Mouse (Mus musculus): ENCODE measurements around the gene Abcc9. TPM values are rescaled to one million over a fixed set of nuclear protein-coding genes. Genes with fewer than 3 reads are reported as not detected.
"Not testable (repeated sequence)": the region's sequence is repeated elsewhere in the genome, so short reads cannot be mapped to it uniquely, and the experiment has no call there.

Abcc9 gene
- total RNA-seq, 1 experiment from 2014 or later, result not detected

DNA sequence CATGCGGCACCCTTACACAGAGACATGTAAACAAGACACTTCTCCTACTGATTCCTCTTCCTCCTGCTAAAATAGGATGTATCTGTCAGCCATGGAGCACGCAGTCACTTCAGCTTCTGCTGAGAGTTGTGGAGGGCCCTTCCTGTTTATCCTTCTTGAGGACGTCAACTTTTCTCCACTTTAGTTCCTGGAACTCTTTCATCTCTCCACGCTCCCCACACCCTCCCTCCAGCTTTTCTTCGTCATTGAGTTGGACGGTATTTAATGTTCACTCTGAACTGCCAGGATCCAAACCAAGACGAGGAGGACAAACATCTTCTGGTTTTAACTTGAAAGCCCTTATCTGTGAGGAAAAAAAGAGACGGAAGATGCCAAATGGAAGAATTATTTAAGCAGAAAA lies 12.9 kb upstream of the Abcc9 start:
- ATAC-seq (replicated peaks in 1 of 2; ENCODE audit: insufficient read depth in 1 of 2, low FRiP score in 2 of 2, low TSS enrichment in 1 of 2, low read depth in 1 of 2, poor library complexity in 2 of 2, severe bottlenecking in 2 of 2), result no peak

DNA sequence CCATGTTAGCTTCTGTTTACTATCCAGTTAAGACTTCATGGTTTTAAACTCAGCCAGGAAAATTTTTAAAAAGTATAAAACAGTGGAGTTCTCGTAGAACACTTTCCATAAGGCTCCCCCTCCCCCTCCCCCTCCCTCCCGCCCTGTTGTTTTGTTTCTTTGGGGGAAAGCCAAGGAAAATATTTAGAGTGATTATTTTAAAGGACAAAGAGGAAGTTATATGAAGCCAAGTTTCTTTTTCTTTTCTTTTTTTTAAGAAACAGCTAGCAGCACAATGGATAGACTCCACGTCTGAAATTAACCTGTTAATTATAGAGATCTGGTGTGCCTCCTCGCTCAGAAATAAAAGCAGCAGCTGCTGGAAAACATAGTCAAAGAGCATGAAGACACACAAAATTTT lies 9.0 kb upstream of the Abcc9 start:
- ATAC-seq (replicated peaks in 1 of 2; ENCODE audit: insufficient read depth in 1 of 2, low FRiP score in 2 of 2, low TSS enrichment in 1 of 2, low read depth in 1 of 2, poor library complexity in 2 of 2, severe bottlenecking in 2 of 2), result no peak

DNA sequence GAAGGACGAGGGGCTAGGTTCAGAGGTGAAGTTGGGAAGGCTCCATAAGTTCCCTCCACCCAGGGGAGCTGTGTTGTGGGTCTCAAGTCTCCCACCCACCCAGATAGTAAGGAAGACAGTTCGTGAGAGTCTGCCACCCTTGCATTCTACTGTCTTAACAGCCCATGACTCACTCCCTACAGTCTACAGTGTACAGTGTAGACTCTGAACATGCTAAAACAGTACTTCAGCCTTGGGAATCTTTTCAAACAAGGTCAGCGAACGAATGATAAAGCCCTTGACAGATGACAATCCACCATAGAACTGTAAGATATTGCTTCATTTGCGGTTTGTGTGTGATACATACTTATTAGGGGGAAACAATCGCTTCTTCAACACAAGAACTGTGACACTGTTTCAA lies 8.6 kb upstream of the Abcc9 start:
- ATAC-seq (replicated peaks in 1 of 2; ENCODE audit: insufficient read depth in 1 of 2, low FRiP score in 2 of 2, low TSS enrichment in 1 of 2, low read depth in 1 of 2, poor library complexity in 2 of 2, severe bottlenecking in 2 of 2), result no peak

DNA sequence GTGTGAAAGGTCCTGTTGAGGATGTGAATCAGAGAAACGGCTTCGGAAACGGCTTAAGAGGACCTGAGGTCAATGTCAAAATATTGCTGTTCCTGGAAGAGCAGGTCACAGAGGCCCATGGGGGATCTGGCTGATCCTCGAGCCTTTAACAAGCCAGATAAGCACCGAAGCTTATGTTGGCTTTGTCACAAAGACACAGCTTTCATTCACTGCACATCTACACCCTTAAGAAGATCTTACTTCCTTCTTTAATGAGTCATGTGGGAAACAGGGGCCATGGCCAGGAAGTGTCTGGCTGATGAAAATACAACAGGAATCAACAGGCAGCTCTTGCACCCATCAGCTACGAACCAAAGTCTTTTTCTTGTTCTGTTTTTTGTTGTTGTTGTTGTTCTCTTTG lies 6.3 kb upstream of the Abcc9 start:
- ATAC-seq (replicated peaks in 1 of 2; ENCODE audit: insufficient read depth in 1 of 2, low FRiP score in 2 of 2, low TSS enrichment in 1 of 2, low read depth in 1 of 2, poor library complexity in 2 of 2, severe bottlenecking in 2 of 2), result no peak

DNA sequence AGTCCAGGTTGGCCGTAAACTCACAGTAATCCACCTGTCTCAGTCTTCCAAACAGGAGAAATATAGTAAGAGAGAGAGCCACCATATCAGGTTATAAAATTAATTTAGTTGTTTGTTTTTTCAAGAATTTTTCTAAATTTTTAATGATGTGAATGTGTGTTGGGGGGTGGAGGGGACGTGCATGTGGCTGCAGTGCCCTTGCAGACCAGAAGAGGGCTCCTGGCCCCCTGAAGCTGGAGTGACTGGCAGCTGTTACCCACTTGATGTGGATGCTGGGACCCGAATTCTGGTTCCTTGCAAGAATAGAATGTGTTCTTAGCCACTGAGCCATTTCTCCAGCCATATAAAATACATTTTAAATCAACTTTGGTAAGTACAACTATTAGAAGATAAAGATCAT lies 4.6 kb upstream of the Abcc9 start:
- ATAC-seq (replicated peaks in 1 of 2; ENCODE audit: insufficient read depth in 1 of 2, low FRiP score in 2 of 2, low TSS enrichment in 1 of 2, low read depth in 1 of 2, poor library complexity in 2 of 2, severe bottlenecking in 2 of 2), result no peak

DNA sequence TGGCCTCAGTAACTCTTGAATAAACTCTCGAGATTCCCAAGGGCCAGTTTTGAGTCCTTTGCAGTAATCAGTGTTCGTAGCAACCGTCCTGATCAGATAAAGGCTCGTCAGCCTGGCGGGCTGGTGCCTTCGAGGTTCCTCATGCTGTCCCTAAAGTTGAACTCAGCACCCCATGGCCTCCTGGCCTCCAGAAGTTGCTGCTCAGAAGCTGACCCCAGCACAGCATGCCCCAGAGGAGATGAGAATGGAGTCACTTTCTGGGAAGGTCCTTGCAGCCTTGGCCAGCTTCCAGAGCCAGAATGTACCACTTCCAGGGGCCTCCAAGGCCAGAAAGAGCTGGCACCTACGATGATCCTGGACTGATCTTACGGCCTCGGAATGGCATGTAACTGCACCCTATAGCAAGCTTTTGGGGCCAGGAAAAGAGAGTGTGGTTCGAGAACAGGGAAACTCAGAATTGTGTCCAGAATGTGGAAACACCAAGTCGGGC lies 1.4 kb upstream of the Abcc9 start:
- no peak for ATAC-seq (replicated peaks in 1 of 2; ENCODE audit: insufficient read depth in 1 of 2, low FRiP score in 2 of 2, low TSS enrichment in 1 of 2, low read depth in 1 of 2, poor library complexity in 2 of 2, severe bottlenecking in 2 of 2)

DNA sequence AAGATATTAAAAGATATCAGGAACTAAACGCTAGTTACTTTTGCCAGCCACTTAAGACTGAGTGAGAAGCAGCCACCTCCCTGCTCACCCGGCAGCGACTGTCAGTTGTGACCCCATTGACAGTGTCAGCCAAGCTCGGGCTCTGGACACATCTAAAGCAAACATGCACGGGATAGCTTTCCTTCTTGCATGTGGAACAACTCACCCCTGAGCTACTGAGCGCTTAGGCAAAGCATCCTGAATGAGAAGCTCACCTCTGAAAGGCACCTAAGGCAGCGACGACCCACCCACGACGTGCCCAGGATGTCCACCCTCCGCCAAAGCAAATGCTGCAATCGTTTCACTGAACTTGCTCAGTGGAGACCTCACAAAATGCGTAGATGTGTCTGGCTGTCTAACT lies 954 bp downstream of the Abcc9 start:
- ATAC-seq (replicated peaks in 1 of 2; ENCODE audit: insufficient read depth in 1 of 2, low FRiP score in 2 of 2, low TSS enrichment in 1 of 2, low read depth in 1 of 2, poor library complexity in 2 of 2, severe bottlenecking in 2 of 2), result no peak

DNA sequence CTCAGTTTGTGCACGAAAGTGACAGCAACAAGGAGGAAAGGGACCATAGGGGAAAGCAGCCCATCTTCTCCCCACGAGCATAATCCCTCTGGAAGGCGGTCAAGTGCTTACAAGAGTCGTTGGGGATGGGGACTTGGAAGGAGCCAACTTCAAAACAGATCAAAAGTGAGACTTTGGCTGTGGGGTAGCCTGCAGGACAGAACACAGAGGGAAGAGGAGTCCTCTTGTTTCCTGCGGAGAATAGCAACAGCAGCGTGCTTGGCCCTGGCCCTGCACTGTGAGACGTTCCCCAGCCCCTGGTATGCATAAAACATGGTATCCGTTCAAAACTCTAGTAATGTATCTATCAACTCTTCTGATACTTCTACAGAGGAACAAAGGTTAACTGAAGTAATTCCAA lies 1.4 kb downstream of the Abcc9 start:
- ATAC-seq (replicated peaks in 1 of 2; ENCODE audit: insufficient read depth in 1 of 2, low FRiP score in 2 of 2, low TSS enrichment in 1 of 2, low read depth in 1 of 2, poor library complexity in 2 of 2, severe bottlenecking in 2 of 2), result no peak

DNA sequence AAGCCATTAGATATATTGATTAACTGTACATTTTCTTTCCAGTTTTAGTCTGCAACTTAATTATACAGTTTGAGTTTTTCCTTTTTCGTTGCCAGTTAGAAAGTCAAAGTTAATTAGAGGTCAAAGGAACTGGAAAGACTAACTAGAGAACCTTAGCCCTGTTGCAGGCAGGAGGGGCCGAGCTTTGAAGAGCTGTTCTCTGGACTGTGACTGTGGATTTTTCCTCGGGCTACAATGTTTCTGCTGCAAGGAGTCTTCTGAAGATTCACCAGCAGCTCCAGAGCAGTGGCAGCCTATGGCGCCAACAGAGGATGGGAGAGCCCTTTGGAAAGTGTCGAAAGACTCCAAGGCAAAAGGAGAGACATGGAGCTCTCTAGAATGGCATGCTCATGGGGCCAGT lies 10.0 kb downstream of the Abcc9 start:
- ATAC-seq (replicated peaks in 1 of 2; ENCODE audit: insufficient read depth in 1 of 2, low FRiP score in 2 of 2, low TSS enrichment in 1 of 2, low read depth in 1 of 2, poor library complexity in 2 of 2, severe bottlenecking in 2 of 2), result no peak

DNA sequence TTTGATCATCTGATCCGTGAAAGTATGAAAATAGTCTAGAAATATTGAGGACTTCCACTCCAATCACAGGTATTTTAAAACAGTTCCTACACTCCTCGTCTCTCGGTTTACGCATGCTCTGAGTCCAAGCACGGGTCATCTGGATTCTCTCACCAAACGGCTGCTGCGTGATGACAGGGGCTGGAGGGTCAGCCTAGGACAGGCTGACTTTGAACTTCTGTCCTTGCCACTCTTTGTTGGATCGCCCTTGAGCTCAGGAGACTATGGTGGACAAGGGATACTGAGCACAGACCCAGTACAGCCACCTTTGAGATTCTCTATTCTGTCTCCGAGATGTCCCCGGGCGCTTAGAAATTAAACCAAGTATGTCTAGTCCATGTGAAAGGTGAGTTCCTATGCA lies 12.4 kb downstream of the Abcc9 start:
- ATAC-seq (replicated peaks in 1 of 2; ENCODE audit: insufficient read depth in 1 of 2, low FRiP score in 2 of 2, low TSS enrichment in 1 of 2, low read depth in 1 of 2, poor library complexity in 2 of 2, severe bottlenecking in 2 of 2), result no peak

DNA sequence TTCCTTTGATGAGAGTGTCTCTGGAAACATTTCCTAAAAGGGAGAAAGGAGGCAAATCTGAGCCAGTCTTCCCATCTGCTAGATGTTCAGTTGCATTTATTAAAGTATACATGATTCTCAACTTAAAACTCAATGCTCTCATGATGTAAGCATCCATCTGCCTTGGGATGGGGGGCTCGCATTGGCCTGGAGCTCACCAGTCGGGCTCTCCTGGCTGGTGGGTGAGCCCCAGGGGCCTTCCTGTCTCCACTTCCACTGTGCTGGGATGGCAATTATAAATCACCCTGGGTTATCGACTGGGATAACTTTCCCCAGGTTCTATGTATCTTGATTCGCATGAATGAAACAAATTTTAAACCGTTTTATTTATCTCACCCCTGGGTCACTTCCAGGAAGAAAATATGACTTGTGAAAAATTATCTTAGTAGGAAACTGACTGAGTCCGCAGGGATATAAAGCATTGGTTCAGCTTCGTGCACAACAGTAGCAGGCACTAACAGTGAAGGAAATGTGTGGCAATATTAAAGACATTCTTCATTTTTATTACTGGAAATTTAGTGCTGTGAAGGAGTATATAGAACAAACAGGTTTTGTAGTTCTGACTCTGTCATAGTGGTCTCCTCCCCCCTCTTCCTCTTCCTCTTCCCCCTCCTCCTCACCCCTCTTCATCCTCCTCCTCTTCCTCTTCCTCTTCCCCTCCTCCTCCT lies 19.0 kb downstream of the Abcc9 start:
- ATAC-seq (replicated peaks in 1 of 2; ENCODE audit: insufficient read depth in 1 of 2, low FRiP score in 2 of 2, low TSS enrichment in 1 of 2, low read depth in 1 of 2, poor library complexity in 2 of 2, severe bottlenecking in 2 of 2), result no peak

DNA sequence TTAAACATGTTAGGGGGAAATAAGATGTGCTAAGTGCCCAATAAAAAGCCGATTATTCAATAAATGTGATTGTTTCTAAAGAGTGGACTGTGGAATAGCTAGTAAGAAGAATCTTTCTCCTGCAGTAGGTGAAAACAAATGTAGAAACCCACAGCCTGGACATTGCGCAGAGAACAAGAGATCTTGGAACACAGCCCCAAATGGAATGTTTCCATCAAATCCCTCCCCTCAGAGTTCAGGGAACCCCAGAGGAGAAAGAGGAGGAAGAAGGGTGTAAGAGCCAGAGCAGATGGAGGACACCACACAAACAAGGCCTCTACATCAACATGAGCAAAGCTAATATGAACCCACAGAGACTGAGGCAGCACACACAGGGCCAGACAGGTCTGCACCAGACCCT lies 32.1 kb downstream of the Abcc9 start:
- ATAC-seq (replicated peaks in 1 of 2; ENCODE audit: insufficient read depth in 1 of 2, low FRiP score in 2 of 2, low TSS enrichment in 1 of 2, low read depth in 1 of 2, poor library complexity in 2 of 2, severe bottlenecking in 2 of 2), result no peak

DNA sequence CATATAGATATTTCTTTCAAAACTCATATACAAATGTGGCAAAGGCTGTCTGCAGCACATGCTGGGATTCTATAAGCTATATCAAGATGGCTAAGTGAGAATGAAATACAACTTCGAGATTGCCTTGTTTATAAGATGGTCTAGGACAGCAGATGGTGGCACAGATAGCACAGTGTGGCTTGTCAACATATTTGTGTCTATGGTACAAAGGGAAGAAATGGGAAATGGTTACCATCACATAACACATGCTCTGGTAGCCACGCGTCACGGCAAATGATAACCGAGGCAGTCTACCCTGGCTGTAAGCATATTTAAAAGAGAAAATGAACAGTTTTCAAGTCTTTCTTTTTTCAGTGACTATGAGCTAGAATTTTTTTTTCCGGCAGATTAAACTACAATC lies 32.8 kb downstream of the Abcc9 start:
- ATAC-seq (replicated peaks in 1 of 2; ENCODE audit: insufficient read depth in 1 of 2, low FRiP score in 2 of 2, low TSS enrichment in 1 of 2, low read depth in 1 of 2, poor library complexity in 2 of 2, severe bottlenecking in 2 of 2), result no peak

DNA sequence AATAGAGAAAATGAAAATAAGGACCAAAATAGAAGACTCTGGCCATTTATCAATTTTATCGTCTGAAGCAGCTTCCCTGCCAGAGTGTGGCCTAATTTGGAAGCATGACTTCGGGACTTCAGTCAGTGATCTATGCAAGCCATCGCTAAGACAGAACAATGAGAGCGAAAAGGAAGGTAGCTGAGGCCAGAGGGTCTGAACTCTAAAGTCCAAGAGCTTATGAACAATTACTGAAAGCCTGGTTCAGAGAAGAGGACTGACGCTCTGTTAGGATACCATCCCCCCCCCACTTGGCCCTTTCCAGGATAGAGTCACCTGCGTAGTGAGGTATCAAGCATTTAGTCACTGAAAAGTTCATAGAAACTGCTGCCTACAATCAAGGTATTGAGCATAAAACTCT lies 33.3 kb downstream of the Abcc9 start:
- no peak for ATAC-seq (replicated peaks in 1 of 2; ENCODE audit: insufficient read depth in 1 of 2, low FRiP score in 2 of 2, low TSS enrichment in 1 of 2, low read depth in 1 of 2, poor library complexity in 2 of 2, severe bottlenecking in 2 of 2)

DNA sequence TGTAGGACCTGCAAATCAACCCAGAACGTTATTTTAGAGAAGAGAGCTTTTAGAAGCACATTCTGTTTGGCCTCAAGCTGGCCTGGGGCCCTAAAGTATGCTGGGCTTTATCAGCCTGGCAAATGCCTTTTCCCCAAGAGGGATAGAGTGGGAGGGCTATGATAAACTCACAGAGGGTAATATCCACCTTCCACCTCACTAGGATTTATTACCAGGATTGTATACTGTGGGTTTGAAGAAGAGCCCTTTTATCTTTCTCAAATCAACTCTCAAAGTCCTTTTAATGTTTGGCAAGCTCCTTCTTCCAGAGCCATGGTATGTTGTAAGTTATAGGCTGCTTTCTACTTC lies 33.7 kb downstream of the Abcc9 start:
- ATAC-seq (replicated peaks in 1 of 2; ENCODE audit: insufficient read depth in 1 of 2, low FRiP score in 2 of 2, low TSS enrichment in 1 of 2, low read depth in 1 of 2, poor library complexity in 2 of 2, severe bottlenecking in 2 of 2), result no peak

DNA sequence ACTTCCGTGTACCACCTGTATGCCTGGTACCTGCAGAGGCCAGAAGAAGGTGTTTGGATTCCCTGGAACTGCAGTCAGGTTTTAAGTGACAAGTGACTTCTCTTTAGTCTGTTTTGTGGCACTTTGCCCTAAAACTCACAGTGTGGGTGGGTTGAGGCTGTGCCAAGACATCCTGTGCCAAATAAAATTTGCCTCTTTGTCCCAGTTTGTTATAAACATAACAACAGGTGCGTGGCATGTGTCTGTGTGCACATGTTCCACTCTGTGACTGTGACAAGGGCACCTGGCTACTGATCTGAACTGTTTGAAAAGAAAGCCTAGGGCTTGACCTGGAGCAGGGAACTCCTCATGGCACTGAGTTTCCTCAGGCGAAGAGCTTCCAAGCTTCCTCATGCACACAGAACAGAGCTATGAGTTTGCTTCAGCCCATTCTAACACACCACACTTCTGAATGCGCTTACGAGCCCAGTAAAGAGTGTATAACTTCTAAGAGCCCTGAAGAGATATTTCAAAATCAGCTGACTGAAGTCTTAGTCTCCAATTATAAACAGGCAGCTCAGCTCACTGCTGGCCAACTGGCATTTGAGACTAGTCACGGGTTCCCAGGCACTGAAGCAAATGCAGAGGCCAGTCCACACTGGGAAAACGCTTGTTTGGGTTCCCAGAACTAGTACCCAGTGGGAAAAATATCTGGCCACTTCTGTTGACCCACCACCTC lies 34.3 kb downstream of the Abcc9 start:
- ATAC-seq (replicated peaks in 1 of 2; ENCODE audit: insufficient read depth in 1 of 2, low FRiP score in 2 of 2, low TSS enrichment in 1 of 2, low read depth in 1 of 2, poor library complexity in 2 of 2, severe bottlenecking in 2 of 2), result no peak

DNA sequence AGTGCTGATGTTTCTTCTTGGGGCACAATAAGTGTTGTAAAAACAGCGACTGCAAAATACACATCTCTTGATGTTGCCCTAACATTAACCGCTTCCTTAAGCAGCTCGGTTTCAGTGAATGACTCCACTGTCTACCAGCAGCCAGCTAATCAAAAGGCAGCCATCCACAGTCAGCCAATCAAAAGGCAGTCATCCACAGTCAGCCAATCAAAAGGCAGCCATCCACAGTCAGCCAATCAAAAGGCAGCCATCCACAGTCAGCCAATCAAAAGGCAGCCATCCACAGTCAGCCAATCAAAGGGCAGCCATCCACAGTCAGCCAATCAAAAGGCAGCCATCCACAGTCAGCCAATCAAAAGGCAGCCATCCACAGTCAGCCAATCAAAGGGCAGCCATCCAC lies 40.1 kb downstream of the Abcc9 start:
- ATAC-seq (replicated peaks in 1 of 2; ENCODE audit: insufficient read depth in 1 of 2, low FRiP score in 2 of 2, low TSS enrichment in 1 of 2, low read depth in 1 of 2, poor library complexity in 2 of 2, severe bottlenecking in 2 of 2), result not testable (repeated sequence)

DNA sequence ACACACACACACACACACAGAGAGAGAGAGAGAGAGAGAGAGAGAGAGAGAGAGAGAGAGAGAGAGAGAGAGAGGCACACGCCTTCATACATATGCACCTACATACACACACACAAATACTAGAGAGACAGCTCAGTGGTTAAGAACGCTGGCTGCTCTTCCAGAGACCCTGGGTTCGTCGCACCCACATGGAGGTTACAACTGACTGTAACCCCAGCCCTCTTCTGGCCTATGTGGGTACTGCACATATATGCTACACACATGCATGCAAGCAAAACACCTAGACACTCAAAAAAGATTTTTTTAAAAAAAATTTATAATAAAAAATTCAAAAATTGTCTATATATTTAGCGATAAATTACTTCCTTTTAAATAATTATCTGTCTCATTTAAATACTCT lies 43.1 kb downstream of the Abcc9 start:
- ATAC-seq (replicated peaks in 1 of 2; ENCODE audit: insufficient read depth in 1 of 2, low FRiP score in 2 of 2, low TSS enrichment in 1 of 2, low read depth in 1 of 2, poor library complexity in 2 of 2, severe bottlenecking in 2 of 2), result no peak

DNA sequence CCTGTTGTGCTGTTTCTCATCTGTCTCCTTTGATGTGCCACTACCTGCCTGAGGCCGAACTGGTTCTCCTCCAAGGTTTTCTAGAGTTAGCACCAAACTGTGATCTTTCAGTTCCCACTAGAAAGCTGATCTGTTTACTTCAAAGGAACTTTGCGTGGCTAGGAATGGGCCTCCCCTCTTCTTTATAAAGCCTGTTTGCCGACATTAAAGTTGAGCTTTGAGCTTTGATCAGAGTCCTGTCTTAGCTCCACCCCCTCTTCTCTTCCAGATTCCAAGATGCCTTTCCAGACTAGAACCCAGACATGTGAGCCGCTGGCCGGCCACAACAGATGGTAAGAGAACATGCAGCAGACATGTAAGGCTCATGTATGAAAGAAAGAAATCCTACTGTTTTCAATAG lies 47.6 kb downstream of the Abcc9 start:
- ATAC-seq (replicated peaks in 1 of 2; ENCODE audit: insufficient read depth in 1 of 2, low FRiP score in 2 of 2, low TSS enrichment in 1 of 2, low read depth in 1 of 2, poor library complexity in 2 of 2, severe bottlenecking in 2 of 2), result no peak

All from hematopoietic stem cell, adult 5-6 weeks (primary cell).